Mouse (Mus musculus) embryonic fibroblast, embryonic 13.5 days (primary cell): ENCODE measurements around the gene Gm21304. TPM values are rescaled to one million over a fixed set of nuclear protein-coding genes. Genes with fewer than 3 reads are reported as not detected.
"Not testable (repeated sequence)": the region's sequence is repeated elsewhere in the genome, so short reads cannot be mapped to it uniquely, and the experiment has no call there.

Experiments used
- H3K27ac ChIP-seq: 2 replicates; pipeline ENCODE4 v1.5.1; 2012; ENCODE audit warnings: low read length, control low read depth, inconsistent platforms; ENCODE audit not compliant: insufficient read depth
- H3K4me1 ChIP-seq: 2 replicates; pipeline ENCODE4 v1.6.1; 2011; ENCODE audit warnings: low read length; ENCODE audit not compliant: control insufficient read depth, insufficient read depth
- H3K4me3 ChIP-seq: 2 replicates; pipeline ENCODE4 v1.5.1; 2011; ENCODE audit warnings: mild to moderate bottlenecking, control low read depth, low read length; ENCODE audit not compliant: insufficient read depth
- CTCF ChIP-seq: IDR thresholded peaks from 2 replicates; pipeline ENCODE4 v1.5.1; 2011; ENCODE audit warnings: mild to moderate bottlenecking, control low read depth, low read length, moderate library complexity, borderline replicate concordance; ENCODE audit not compliant: insufficient read depth
- POLR2A ChIP-seq: IDR thresholded peaks from 2 replicates; pipeline ENCODE4 v1.6.1; 2011; ENCODE audit warnings: low read depth, mild to moderate bottlenecking, control low read depth, low read length, moderate library complexity
- polyA plus RNA-seq: library from polyadenylated mRNA; stranded (reverse); fragments of >200 nt; gene quantifications from 2 replicates; pipeline ENCODE4 v1.2.4, GENCODE M21; 2011; ENCODE audit warnings: low read depth; ENCODE audit not compliant: missing spikeins, insufficient read length

Gm21304 gene
- polyA plus RNA-seq: not detected in 2 replicates

DNA sequence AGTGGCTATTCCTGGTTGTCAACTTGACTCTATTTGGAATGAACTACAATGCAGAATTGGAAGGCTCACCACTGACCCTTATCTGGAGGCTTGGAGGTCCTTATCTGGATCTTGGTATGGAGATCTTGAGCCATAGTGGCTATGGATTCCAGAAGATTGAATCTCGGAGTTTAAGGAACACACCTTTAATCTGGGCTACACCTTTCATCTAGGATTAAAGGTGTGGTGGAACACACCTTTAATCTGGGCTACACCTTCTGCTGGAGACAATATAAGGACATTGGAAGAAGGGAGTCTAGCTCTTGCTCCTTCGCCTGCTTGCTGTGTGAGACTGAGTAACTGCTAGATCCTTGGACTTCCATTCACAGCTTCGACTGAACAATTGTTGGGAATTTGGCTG is at the start of gene Gm21304:
TSS of gene Gm21304 (plus strand) at position 301 of the 400 bp plus-strand sequence.
- not testable (repeated sequence) for H3K27ac ChIP-seq, H3K4me1 ChIP-seq, H3K4me3 ChIP-seq

GRCm38 (mm10) chr10:104142687-104143086 is 25.6 kb upstream of the Gm21304 start, which contains the start of gene Gm21293:
Gene Gm21293 (plus strand): TSS chr10:104142987.
- not testable (repeated sequence) for H3K4me3 ChIP-seq, H3K4me1 ChIP-seq, H3K27ac ChIP-seq

DNA sequence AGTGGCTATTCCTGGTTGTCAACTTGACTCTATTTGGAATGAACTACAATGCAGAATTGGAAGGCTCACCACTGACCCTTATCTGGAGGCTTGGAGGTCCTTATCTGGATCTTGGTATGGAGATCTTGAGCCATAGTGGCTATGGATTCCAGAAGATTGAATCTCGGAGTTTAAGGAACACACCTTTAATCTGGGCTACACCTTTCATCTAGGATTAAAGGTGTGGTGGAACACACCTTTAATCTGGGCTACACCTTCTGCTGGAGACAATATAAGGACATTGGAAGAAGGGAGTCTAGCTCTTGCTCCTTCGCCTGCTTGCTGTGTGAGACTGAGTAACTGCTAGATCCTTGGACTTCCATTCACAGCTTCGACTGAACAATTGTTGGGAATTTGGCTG is 17.1 kb upstream of the Gm21304 start, which contains the start of gene Gm6763:
TSS of gene Gm6763 (plus strand) at position 301 of the 400 bp plus-strand sequence.
- not testable (repeated sequence) for H3K27ac ChIP-seq, H3K4me3 ChIP-seq, H3K4me1 ChIP-seq

GRCm38 (mm10) chr10:104159706-104160105 is 8.6 kb upstream of the Gm21304 start, which contains the start of gene Gm8764:
Gene Gm8764 (plus strand): TSS chr10:104160006.
- H3K4me1 ChIP-seq, H3K4me3 ChIP-seq, H3K27ac ChIP-seq: not testable (repeated sequence)

DNA sequence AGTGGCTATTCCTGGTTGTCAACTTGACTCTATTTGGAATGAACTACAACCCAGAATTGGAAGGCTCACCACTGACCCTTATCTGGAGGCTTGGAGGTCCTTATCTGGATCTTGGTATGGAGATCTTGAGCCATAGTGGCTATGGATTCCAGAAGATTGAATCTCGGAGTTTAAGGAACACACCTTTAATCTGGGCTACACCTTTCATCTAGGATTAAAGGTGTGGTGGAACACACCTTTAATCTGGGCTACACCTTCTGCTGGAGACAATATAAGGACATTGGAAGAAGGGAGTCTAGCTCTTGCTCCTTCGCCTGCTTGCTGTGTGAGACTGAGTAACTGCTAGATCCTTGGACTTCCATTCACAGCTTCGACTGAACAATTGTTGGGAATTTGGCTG is 8.4 kb downstream of the Gm21304 start, which contains the start of gene Gm21312:
TSS of gene Gm21312 (plus strand) at position 301 of the 400 bp plus-strand sequence.
- H3K4me3 ChIP-seq, H3K4me1 ChIP-seq, H3K27ac ChIP-seq: not testable (repeated sequence)

DNA sequence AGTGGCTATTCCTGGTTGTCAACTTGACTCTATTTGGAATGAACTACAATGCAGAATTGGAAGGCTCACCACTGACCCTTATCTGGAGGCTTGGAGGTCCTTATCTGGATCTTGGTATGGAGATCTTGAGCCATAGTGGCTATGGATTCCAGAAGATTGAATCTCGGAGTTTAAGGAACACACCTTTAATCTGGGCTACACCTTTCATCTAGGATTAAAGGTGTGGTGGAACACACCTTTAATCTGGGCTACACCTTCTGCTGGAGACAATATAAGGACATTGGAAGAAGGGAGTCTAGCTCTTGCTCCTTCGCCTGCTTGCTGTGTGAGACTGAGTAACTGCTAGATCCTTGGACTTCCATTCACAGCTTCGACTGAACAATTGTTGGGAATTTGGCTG is 16.9 kb downstream of the Gm21304 start, which contains the start of gene Gm20765:
TSS of gene Gm20765 (plus strand) at position 301 of the 400 bp plus-strand sequence.
- H3K4me3 ChIP-seq, H3K4me1 ChIP-seq, H3K27ac ChIP-seq: not testable (repeated sequence)

GRCm38 (mm10) chr10:104193742-104194141 is 25.4 kb downstream of the Gm21304 start, which contains the start of gene Gm4340:
Gene Gm4340 (plus strand): TSS chr10:104194042.
- not testable (repeated sequence) for H3K4me3 ChIP-seq, H3K4me1 ChIP-seq, H3K27ac ChIP-seq

DNA sequence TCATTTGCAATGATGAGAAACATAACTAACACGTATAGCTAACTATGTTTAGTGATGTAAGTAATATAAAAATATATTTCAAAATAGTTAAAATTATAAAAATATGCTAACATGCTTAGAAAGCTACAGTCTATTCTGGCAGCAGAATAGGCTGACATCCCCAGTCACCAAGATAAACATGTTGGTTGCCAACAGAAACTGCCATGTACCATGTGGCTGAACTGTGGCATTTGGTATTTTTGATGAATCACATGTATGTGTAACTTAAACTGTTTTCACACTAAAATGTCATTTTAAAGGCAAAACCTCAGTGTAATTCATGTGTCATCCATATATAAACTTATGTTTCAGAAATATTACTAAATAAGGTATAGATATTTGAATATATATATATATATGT is 41.3 kb downstream of the Gm21304 start:
- no peak overlapping the region for H3K4me3 ChIP-seq

GRCm38 (mm10) chr10:104210268-104210990 is 42.1 kb downstream of the Gm21304 start:
- Histone ChIP-seq H3K27ac (no peak overlapping the region), H3K4me1 (no peaks in the 10 kb centered on the region), H3K4me3 (no peak overlapping the region)
- no peak for TF ChIP-seq CTCF
- TF ChIP-seq POLR2A: no peak

More for the DNA sequence above, 41.3 kb downstream of the Gm21304 start:
- H3K4me1 ChIP-seq: no peaks in the 10 kb centered on the region
- TF ChIP-seq CTCF (no peak), POLR2A (no peak)
- no peak overlapping the region for H3K27ac ChIP-seq

DNA sequence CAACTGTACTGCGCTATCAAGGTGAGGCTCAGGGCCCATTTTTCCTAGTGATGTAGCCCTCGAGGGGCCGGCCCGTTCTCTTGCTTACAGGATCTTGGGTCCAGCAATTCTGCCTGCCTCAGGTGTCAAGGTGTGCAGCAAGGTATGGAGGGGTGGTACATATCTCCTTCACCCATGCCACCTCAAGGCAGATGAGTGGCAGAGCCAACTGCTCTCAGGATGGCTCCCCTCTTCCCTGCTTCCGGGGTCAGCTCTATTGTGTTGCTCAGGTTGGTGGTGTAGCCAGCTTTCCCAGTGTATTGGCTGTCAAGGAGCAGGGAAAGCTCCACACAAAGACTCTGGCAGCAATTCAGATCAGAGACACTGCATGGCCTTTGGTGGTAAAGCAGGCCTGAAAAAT is 46.2 kb downstream of the Gm21304 start:
- Histone ChIP-seq H3K27ac (no peak overlapping the region), H3K4me3 (no peak overlapping the region), H3K4me1 (no peaks in the 10 kb centered on the region)
- TF ChIP-seq POLR2A (no peak), CTCF (no peak)

Other genes with a start within 250 kb of the Gm21304 start
- gene Gm21293, start 25.5 kb upstream of the Gm21304 start, polyA plus RNA-seq: not detected in 2 replicates
- not detected in 2 replicates for gene Gm6763, start 17.0 kb upstream of the Gm21304 start, polyA plus RNA-seq
- not detected in 2 replicates for gene Gm8764, start 8.5 kb upstream of the Gm21304 start, polyA plus RNA-seq
- not detected in 2 replicates for gene Gm21312, start 8.5 kb downstream of the Gm21304 start, polyA plus RNA-seq
- not detected in 2 replicates for gene Gm20765, start 17.0 kb downstream of the Gm21304 start, polyA plus RNA-seq
- not detected in 2 replicates for gene Gm4340, start 25.5 kb downstream of the Gm21304 start, polyA plus RNA-seq